Mouse (Mus musculus) stomach, adult 2 months (tissue): ENCODE results near the gene Gm10964. TPM values are rescaled to one million over a fixed set of nuclear protein-coding genes. Genes with fewer than 3 reads are reported as not detected.

ENCODE experiments used
- polyA plus RNA-seq: library from polyadenylated mRNA; depleted of rRNA; stranded (reverse); fragments of >200 nt; gene quantifications from 2 replicates; pipeline ENCODE4 v1.2.3, GENCODE M21; 2012; rRNA removed

The Gm10964 gene
- not detected in 2 replicates for polyA plus RNA-seq

DNA sequence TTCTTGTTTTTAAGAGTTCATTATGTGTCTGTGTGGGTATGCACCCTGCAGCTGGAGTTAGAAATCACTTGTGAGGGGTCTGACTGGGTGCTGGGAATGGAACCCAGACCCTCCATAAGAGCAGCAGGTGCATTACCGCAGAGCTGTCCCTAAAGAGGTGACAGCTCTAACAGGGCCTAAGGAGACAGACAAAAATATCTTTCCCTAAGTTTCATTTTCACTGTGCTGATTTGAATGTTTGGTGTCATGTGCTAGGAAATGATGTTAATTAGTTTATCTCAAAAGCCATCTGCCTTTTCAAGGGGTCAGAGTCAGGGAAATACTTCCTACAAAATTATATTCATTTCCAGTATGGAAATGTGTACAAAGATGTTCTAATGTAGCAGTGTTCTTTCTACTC is at the start of gene Gm10964:
Gm10964 (plus strand) TSS at position 38 of the 400 bp plus-strand sequence.

DNA sequence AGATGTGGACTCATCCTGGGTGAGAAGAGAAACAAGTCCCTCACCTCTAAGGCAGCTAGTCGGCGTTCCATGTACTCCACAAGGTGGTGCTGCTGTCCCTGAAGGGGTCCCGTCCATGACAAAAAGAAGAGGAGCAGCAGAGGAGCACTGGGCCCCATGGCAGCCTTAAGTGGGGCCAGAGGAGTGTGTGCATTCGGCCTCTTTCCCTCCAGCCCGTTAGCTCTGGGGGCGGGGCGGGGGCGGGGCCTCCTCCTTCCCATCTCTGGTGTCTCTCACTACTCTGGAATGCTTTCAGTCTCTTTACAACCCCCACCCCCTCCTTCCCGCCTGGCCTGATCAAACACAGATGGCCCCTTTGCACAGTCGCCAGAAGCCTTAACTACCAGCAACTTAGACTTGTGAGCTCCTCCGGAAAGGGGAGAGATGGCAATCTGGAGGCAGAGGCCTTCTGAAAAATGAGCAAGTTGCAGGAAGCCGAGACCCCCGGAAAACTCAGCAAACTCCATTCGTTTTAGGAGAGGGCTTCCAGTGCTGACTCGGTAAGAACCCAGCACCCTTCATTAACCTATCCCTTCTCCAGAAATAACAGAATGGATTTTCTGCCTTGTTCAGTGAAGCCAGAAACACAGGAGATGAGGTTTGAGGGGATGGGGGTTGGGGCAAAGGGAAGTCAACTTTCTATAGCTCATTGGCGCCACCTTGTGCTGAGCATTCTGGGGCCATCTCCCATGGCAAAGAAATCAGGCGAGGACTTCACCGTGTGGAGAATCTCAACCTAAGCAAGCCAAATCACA is 1.2 kb upstream of the Gm10964 start, which contains the start of gene Olfml3:
Olfml3 (minus strand) TSS at position 224 of the 794 bp plus-strand sequence.

DNA sequence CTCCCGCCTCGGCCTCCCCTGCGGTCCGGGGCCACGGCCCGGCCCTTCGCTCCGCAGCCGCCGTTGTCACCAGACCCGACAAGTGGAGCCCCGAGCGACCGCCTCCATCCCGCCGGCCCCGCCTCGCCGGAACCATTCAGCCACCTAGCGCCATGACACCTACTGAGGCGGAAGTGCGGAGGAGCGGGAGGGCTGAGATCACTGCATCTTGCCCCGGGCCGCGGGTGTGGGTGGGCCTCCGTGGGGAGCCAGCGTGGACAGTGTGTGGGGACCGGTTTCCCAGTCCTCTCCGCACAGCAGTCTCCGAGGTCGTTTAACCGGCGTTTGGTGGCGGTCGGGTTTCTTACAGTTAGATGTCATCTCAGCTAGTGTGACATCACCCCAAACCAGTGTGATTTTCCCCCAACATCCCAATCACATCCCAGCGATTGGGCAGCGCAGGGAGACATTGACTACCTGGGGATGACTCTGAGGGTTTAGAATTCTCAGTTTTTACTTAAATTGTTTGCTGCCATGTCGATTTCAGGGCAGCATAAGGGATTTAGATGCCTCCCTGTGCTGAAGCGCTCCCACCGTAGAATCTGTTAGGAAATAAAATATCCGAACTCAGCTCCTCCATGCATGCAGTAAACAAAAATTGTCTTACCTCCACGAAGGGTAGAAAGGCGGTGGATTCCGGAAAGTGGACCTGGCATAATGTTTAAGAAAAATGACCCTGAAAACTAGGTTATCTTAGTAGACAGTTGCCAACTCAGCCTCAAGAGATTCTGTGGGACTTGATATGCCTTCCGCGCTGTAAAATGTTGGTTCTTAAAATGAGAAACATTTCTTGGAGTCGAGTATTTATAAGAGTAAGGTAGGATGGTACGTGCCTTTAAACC is 52.3 kb downstream of the Gm10964 start, which contains the start of gene Hipk1:
Hipk1 (minus strand) TSS at position 334 of the 881 bp plus-strand sequence.

Other genes with a start within 250 kb of the Gm10964 start
- 0.14 and 0.25 TPM in 2 replicates for gene Syt6, start 164.1 kb upstream of the Gm10964 start, polyA plus RNA-seq
- not detected in 2 replicates for gene Atg4a-ps, start 93.3 kb upstream of the Gm10964 start, polyA plus RNA-seq
- gene Olfml3, start 1.4 kb upstream of the Gm10964 start, polyA plus RNA-seq = 5.1 and 5.3 TPM in 2 replicates
- 22.2 and 37.2 TPM in 2 replicates for gene Hipk1, start 52.2 kb downstream of the Gm10964 start, polyA plus RNA-seq
- 7.4 and 7.7 TPM in 2 replicates for gene Dclre1b, start 70.1 kb downstream of the Gm10964 start, polyA plus RNA-seq
- gene Ap4b1, start 70.2 kb downstream of the Gm10964 start, polyA plus RNA-seq = 2.4 and 4.1 TPM in 2 replicates
- not detected in 2 replicates for gene Gm43064, start 70.2 kb downstream of the Gm10964 start, polyA plus RNA-seq
- 0.08 and 0.30 TPM in 2 replicates for gene Bcl2l15, start 93.2 kb downstream of the Gm10964 start, polyA plus RNA-seq
- 0.04 and 0.23 TPM in 2 replicates for gene Ptpn22, start 120.4 kb downstream of the Gm10964 start, polyA plus RNA-seq
- gene Rsbn1, start 174.8 kb downstream of the Gm10964 start, polyA plus RNA-seq = 1.1 and 1.5 TPM in 2 replicates
- 2.7 and 3.8 TPM in 2 replicates for gene Phtf1, start 228.7 kb downstream of the Gm10964 start, polyA plus RNA-seq